Mouse (Mus musculus): ENCODE data around the gene Ubqln3.

DNA sequence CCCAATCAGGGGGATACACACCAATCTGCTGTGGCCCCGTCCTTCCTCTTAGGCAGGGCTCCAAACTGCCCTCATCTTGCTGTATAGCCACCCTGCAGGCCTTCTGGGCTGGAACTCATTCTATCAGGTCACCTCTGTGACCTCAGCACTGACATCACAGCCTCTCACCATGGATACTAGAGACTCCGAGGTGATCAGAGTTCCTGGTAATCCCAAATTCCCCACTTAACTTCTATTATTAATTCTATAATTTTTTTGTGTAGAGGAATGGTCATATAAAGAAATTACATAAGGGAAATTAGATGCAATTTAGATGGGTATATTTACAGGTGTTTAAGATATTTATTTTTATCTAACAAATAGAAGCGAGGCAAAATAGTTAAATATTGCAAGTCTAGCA, at the start of gene Ubqln3:
- TF ChIP-seq CTCF (IDR thresholded peaks at IDR 0.05; ENCODE audit: borderline replicate concordance, insufficient read depth, low read depth, low read length) (no peak), POLR2A (IDR thresholded peaks at IDR 0.05; ENCODE audit: borderline replicate concordance, insufficient read depth, low read length) (no peak)
